Mouse (Mus musculus) heart, embryonic 15.5 days (tissue): ENCODE data around the gene Trappc1. TPM values are rescaled to one million over a fixed set of nuclear protein-coding genes. Genes with fewer than 3 reads are reported as not detected.
"Not testable (repeated sequence)": the region's sequence is repeated elsewhere in the genome, so short reads cannot be mapped to it uniquely, and the experiment has no call there.

Experiments
- ATAC-seq: fragments of 200-750 bp; cut with Nextera tagmentation; replicated peaks from 2 replicates; pipeline ENCODE4 v1.8.0; 2017; ENCODE audit warnings: low read depth, moderate TSS enrichment; ENCODE audit not compliant: insufficient number of reproducible peaks, insufficient read depth, low FRiP score
- H3K27ac ChIP-seq: fragments of 300-500 bp; sonication (generic); 2 replicates; pipeline ENCODE4 v1.5.1; 2015; ENCODE audit warnings: mild to moderate bottlenecking, inconsistent platforms
- H3K27me3 ChIP-seq: fragments of 300-500 bp; sonication (generic); 2 replicates; pipeline ENCODE4 v1.6.1; 2015; ENCODE audit warnings: inconsistent platforms
- H3K36me3 ChIP-seq: fragments of 300-500 bp; sonication (generic); 2 replicates; pipeline ENCODE4 v1.6.1; 2015; ENCODE audit warnings: mild to moderate bottlenecking, inconsistent platforms
- H3K4me1 ChIP-seq: fragments of 300-500 bp; sonication (generic); replicated peaks from 2 replicates; pipeline ENCODE4 v1.6.1; 2015; ENCODE audit warnings: inconsistent platforms
- H3K4me2 ChIP-seq: fragments of 300-500 bp; sonication (generic); 2 replicates; pipeline ENCODE4 v1.6.1; 2015; ENCODE audit warnings: inconsistent platforms, mild to moderate bottlenecking, moderate library complexity
- H3K4me3 ChIP-seq: fragments of 300-500 bp; sonication (generic); 2 replicates; pipeline ENCODE4 v1.5.1; 2015; ENCODE audit warnings: mild to moderate bottlenecking, inconsistent platforms
- H3K9ac ChIP-seq: fragments of 300-500 bp; sonication (generic); 2 replicates; pipeline ENCODE4 v1.6.1; 2015; ENCODE audit warnings: mild to moderate bottlenecking, inconsistent platforms
- H3K9me3 ChIP-seq: fragments of 300-500 bp; sonication (generic); replicated peaks from 2 replicates; pipeline ENCODE4 v1.6.1; 2016; ENCODE audit warnings: inconsistent platforms
- WGBS: fragments of 180-500 bp; shearing (Covaris S2); methylation state at CpG from one replicate; pipeline ENCODE4 v1.1.7; 2015; ENCODE audit warnings: mixed read lengths; 5-methylcytosine and 5-hydroxymethylcytosine counted together
- polyA plus RNA-seq: library from polyadenylated mRNA; unstranded; fragments of >200 nt; fragmentation: Nextera tagmentation; extraction: Ambion mirVana; gene quantifications from 2 replicates; pipeline ENCODE4 v1.2.1, GENCODE M21; 2015

Gene Trappc1
- polyA plus RNA-seq, 1 experiment from 2014 or later, result 164 TPM

DNA sequence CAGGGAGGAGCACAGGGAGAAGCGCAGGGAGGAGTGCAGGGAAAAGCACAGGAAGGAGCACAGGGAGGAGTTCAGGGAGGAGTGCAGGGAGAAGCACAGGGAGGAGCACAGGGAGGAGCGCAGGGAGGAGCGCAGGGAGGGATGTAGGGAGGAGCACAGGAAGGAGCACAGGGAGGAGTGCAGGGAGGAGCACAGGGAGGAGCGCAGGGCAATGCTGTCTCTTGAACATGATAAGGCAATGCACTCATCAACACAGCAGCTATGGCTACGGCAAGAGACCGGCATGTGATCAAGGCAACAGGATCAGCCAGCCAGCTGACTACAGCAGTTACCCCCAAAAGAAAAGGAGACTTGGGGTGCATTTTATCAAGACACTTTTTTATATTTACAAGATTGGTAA lies 7.4 kb upstream of the Trappc1 start:
- Histone ChIP-seq H3K27ac (no peak overlapping the region), H3K4me2 (no peak overlapping the region), H3K27me3 (no peaks in the 10 kb centered on the region), H3K9me3 (no peaks in the 10 kb centered on the region), H3K9ac (no peak overlapping the region), H3K36me3 (peaks cover 48% of the 10 kb centered on the region), H3K4me3 (no peak overlapping the region), H3K4me1 (no peaks in the 10 kb centered on the region)
- no peak for ATAC-seq
- 96% methylated on average over 6 of the region's 6 CpGs for WGBS

DNA sequence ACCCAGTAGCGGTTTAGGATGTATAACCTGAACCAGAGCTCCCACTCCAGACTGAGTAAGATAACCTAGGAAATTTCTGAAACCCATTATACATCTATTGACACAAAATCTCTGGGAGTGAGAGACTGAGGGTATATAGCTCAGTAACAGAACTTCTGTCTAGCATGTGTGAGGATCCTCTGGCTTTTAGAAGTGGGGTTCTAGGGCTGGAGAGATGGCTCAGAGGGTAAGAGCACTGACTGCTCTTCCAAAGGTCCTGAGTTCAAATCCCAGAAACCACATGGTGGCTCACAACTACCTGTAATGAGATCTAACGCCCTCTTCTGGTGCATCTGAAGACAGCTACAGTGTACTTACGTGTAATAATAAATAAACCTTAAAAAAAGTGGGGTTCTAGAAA lies 5.8 kb upstream of the Trappc1 start:
- H3K9ac ChIP-seq, ATAC-seq, H3K27me3 ChIP-seq, H3K4me3 ChIP-seq, H3K9me3 ChIP-seq, H3K27ac ChIP-seq, H3K4me2 ChIP-seq: not testable (repeated sequence)
- peaks cover 12% of the 10 kb centered on the region for H3K4me1 ChIP-seq
- 82% methylated on average over 3 of the region's 3 CpGs for WGBS
- H3K36me3 ChIP-seq, result peaks cover 45% of the 10 kb centered on the region

DNA sequence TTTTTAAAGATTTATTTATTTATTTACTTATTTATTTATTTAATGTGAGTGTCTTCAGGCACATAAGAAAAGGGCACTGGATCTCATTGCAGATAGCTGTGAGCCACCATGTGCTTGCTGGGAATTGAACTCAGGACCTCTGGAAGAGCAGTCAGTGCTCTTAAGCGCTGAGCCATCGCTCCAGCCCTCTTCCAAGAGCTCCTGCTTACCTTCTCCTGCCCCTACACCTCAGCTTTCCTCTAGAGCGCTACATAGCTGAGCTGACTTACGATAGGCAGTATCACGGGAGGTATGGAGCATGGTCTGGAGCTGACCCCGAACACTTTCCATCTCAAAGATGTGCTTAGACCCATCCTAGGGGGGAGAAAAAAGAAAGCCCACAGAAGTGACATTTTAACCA lies 2.2 kb upstream of the Trappc1 start:
- Histone ChIP-seq H3K36me3 (peaks cover 25% of the 10 kb centered on the region), H3K27ac (no peak overlapping the region), H3K4me2 (peak overlapping the region; percentile 72; the same call in 1 of the 2 replicates), H3K4me3 (no peak overlapping the region), H3K9ac (0 out of 2 replicates have a peak overlapping the region, but pooled peaks have one; percentile 9), H3K9me3 (no peaks in the 10 kb centered on the region), H3K4me1 (peaks cover 36% of the 10 kb centered on the region), H3K27me3 (peaks cover 2% of the 10 kb centered on the region)
- 95% methylated on average over 6 of the region's 6 CpGs for WGBS
- no peak for ATAC-seq

DNA sequence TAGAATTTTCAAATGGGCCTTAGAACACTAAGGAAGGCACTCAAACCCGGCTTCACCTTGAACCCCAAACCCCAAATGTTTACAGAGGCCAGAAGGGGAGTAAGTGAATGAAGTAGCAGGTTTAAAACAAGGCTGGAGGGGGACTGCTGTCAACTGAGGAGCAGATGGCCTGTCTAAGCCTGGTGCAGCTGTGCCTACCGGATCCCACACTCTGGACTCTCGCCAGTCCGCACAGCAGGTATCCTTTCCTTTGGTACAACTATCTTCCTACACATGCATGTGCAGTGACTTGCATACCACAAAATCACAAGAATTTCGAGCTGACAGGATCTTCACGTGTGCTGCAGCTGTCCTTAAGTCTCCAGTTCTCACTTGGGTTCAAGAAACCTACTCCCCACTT lies 1.8 kb upstream of the Trappc1 start:
- WGBS, result 73% methylated on average over 6 of the region's 6 CpGs
- Histone ChIP-seq H3K9me3 (no peaks in the 10 kb centered on the region), H3K36me3 (peaks cover 25% of the 10 kb centered on the region), H3K9ac (0 out of 2 replicates have a peak overlapping the region, but pooled peaks have one; percentile 85), H3K27ac (no peak overlapping the region), H3K27me3 (peaks cover 7% of the 10 kb centered on the region), H3K4me2 (peak overlapping the region; percentile 72), H3K4me3 (peak overlapping the region; percentile 62; the same call in 1 of the 2 replicates), H3K4me1 (peaks cover 39% of the 10 kb centered on the region)
- ATAC-seq, result no peak

DNA sequence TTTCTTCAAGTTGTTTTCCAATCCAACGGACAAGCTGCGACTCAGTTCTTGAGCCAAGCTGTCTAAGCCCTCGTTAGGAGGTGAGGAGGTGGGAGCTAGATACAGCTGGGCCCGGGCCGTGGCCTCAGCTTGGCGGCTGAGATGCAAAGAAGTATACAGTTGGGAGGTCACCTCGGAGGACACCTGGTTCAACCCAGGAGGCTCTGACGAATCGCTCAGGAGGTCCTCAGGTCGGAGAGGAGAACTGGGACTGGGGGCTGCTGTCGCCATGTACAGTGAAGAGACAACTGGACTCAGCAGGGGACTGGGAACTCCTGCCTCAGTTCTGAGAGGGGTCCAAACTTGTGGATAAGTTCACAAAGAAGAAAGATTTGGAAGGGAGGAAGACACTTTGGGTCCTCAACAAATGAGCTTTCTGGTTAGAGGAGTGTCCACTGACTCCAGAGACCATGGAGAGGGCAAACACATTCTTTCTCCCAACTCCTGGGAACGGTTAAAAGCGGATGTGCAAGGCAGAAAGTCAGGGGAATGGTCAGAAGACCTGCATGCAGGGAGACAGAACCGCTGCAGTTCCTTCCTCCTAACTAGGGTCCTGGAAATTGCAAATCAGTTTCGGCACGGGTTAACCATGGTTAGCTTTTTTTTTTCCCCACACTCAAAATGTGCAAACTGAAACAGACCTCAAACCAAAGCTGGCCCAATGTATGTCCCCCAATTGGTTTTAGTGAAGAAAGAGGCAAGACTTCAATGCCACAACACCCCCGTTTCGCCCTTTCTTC lies 898 bp upstream of the Trappc1 start:
- H3K4me3 ChIP-seq, result peak overlapping the region; percentile 62
- peak overlapping the region; percentile 72 for H3K4me2 ChIP-seq
- H3K27me3 ChIP-seq, result peaks cover 15% of the 10 kb centered on the region
- no peaks in the 10 kb centered on the region for H3K9me3 ChIP-seq
- H3K9ac ChIP-seq, result peak overlapping the region; percentile 85
- WGBS, result 20% methylated on average over 18 of the region's 18 CpGs
- no peak for ATAC-seq
- H3K27ac ChIP-seq, result peak overlapping the region; percentile 89
- H3K4me1 ChIP-seq, result peaks cover 39% of the 10 kb centered on the region
- H3K36me3 ChIP-seq, result peaks cover 20% of the 10 kb centered on the region

DNA sequence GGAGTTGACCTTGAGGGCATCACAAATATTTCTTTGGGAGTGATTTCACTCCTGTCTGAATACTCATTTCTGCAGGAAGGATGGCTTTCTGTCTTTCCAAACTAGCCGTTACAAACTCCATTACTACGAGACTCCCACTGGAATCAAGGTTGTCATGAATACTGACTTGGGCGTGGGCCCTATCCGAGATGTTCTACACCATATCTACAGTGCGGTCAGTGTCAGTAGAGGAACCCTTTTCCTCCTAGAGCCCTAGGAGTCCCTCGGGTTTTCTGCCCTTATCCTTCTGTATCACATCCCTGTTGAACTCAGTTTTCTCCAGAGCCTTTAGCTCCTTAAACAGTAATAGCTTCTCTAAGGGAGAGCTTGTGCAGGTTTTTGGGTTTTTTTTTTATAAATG lies 969 bp downstream of the Trappc1 start:
- peak overlapping the region; percentile 62 for H3K4me3 ChIP-seq
- no peaks in the 10 kb centered on the region for H3K9me3 ChIP-seq
- peak overlapping the region; percentile 72 for H3K4me2 ChIP-seq
- peaks cover 1% of the 10 kb centered on the region; the same call in 1 of the 2 replicates for H3K36me3 ChIP-seq
- H3K4me1 ChIP-seq, result peaks cover 39% of the 10 kb centered on the region
- WGBS, result 75% methylated on average over 6 of the region's 6 CpGs
- H3K27me3 ChIP-seq, result peaks cover 32% of the 10 kb centered on the region
- peak overlapping the region; percentile 64; the same call in 1 of the 2 replicates for H3K9ac ChIP-seq
- peak overlapping the region; percentile 63; the same call in 1 of the 2 replicates for H3K27ac ChIP-seq
- no peak for ATAC-seq

DNA sequence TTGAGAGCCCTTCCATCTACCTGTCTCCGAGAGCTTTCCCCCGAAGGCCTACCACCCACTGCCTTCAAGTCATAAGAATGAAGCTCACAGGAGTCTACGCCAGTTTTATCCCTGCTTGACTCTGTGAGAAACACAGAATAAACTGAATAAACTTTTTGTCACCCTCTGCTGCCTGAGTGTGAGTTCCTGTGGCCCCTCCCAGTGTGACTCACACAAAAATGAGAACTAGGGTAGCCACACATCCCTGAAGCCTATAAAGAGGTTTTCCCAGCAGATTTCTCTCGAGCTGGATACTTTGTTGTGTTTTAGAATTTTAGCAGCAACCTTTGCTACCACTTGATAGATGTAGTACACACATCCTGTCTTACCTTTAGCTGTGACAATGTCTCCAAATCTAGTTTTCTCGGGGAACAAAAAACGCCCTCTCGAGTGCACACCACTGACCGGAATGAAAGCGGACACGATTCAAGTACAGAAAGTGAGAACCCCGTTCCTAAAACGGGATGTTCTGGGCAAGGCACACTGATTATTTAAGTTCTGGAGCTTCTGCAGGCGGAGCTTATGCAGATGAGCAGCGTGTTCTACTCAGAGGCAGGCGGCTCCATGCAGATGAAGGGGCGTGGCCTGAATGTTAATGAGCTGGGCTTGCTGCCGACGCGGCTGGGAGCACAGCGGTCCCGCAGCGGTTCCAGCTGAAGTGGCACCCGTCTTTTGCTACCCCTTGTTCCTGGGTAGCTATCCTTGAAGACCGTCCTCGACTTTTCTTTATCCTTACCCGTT lies 2.0 kb downstream of the Trappc1 start, which contains the start of gene Kcnab3:
Kcnab3 (plus strand) TSS at position 631 of the 780 bp plus-strand sequence.
- ATAC-seq, result peak; percentile 67
- Histone ChIP-seq H3K27me3 (peaks cover 32% of the 10 kb centered on the region), H3K4me3 (peak within 1 kb of the TSS; percentile 57), H3K9ac (peak within 1 kb of the TSS; percentile 64), H3K36me3 (no peaks in the 10 kb centered on the region), H3K4me2 (peak within 1 kb of the TSS; percentile 96), H3K9me3 (no peaks in the 10 kb centered on the region), H3K27ac (peak within 1 kb of the TSS; percentile 42; the same call in 1 of the 2 replicates), H3K4me1 (peaks cover 39% of the 10 kb centered on the region)
- WGBS, result 10% methylated on average over 26 of the region's 26 CpGs

DNA sequence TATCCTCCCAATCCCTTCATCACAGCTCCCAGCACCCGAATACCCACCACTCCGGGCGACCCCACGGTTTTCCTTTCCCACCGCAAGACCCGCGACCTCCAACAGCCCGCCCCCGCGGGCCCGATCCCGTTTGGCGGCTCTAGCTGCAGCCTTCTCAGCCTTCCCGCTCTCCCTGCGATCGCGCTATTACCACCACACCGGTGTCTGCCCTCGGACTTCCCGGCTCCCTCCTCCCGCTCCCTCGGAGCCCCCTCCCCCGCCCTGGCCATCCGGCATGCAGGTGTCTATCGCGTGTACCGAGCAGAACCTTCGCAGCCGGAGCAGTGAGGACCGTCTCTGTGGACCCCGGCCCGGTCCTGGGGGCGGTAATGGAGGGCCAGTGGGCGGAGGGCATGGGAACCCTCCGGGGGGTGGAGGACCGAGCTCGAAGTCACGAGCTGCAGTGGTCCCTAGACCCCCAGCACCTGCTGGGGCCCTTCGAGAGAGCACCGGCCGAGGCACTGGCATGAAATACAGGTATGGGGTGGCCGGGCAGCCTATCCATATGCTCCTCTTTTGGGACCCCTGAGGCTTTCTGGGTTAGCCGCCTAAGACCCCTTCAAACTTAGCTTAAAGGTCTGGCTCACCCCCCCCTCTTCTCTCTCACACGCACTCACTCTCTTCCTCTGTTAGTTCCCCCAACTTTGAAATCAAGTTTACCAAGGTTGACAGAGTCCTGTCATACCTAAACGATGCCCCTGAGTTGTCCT lies 2.8 kb downstream of the Trappc1 start:
- peak overlapping the region; percentile 42; the same call in 1 of the 2 replicates for H3K27ac ChIP-seq
- peak overlapping the region; percentile 96 for H3K4me2 ChIP-seq
- WGBS, result 2% methylated on average over 45 of the region's 45 CpGs
- peak overlapping the region; percentile 64 for H3K9ac ChIP-seq
- ATAC-seq, result no peak
- H3K36me3 ChIP-seq, result no peaks in the 10 kb centered on the region
- H3K4me3 ChIP-seq, result peak overlapping the region; percentile 57
- H3K4me1 ChIP-seq, result peaks cover 46% of the 10 kb centered on the region
- peaks cover 32% of the 10 kb centered on the region for H3K27me3 ChIP-seq
- H3K9me3 ChIP-seq, result no peaks in the 10 kb centered on the region

DNA sequence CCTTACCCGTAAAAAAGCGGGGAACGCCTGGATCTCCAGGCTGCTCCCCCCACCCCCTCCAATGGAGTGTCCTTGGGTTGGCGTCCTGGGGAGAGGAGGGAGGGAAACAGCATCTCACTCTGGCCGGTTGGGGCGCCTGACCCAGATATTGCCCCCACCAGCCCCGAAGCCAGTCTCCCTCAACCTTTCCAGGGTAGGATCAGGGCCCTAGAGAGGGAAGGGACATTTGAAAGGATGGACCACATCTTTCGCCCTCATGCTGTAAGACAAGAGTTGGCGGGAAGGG lies 3.3 kb downstream of the Trappc1 start:
- whole genome bisulfite sequencing, result 12% methylated on average over 9 of the region's 9 CpGs
- no peaks in the 10 kb centered on the region for H3K36me3 ChIP-seq
- no peak for ATAC-seq
- H3K9ac ChIP-seq, result peak overlapping the region; percentile 64; the same call in 1 of the 2 replicates
- no peak overlapping the region for H3K27ac ChIP-seq
- H3K4me1 ChIP-seq, result peaks cover 46% of the 10 kb centered on the region
- peak overlapping the region; percentile 57 for H3K4me3 ChIP-seq
- H3K9me3 ChIP-seq, result no peaks in the 10 kb centered on the region
- peaks cover 32% of the 10 kb centered on the region for H3K27me3 ChIP-seq
- H3K4me2 ChIP-seq, result peak overlapping the region; percentile 96

DNA sequence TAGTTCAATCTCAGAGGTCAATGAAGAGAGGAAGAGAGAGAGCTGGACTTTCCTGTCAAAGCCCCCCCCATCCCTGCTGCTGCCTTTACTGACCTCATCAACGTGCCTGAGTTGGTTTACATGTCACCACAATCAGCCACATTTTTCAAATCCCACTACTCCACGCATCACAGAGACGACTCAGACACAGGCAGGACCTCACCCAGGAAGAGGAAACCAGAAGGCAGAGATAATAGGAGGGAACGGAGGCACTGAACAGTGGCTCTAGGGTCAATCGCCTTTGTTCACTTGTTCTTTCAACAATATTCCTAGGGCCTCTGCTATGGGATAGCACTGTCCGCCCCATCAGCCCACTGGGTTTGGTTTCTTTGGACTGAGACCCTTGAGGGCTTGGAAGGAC lies 3.9 kb downstream of the Trappc1 start:
- no peak for ATAC-seq
- H3K36me3 ChIP-seq, result no peaks in the 10 kb centered on the region
- H3K27me3 ChIP-seq, result peaks cover 32% of the 10 kb centered on the region
- H3K4me3 ChIP-seq, result no peak overlapping the region
- H3K4me1 ChIP-seq, result peaks cover 44% of the 10 kb centered on the region
- WGBS, result 37% methylated on average over 6 of the region's 6 CpGs
- H3K9me3 ChIP-seq, result no peaks in the 10 kb centered on the region
- H3K27ac ChIP-seq, result no peak overlapping the region
- no peak overlapping the region for H3K4me2 ChIP-seq
- no peak overlapping the region for H3K9ac ChIP-seq

DNA sequence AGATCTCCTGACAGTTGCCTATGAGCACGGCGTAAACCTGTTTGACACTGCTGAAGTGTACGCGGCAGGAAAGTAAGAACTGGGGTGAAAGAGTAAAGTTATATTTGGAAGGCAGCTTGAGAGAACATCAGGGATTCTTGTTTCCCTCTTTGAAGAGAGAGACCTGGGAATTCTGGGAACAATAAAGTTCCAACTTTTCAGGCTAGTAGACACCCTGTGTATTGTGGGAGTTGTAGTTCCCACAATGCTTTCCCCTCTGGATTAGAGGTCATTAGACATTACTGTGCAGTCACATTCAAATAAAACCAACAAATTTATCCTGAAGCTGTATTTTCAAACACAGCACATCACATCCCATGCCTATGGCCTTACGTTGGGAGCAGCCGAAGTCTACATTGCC lies 4.7 kb downstream of the Trappc1 start:
- Histone ChIP-seq H3K9me3 (no peaks in the 10 kb centered on the region), H3K9ac (no peak overlapping the region), H3K4me1 (peaks cover 39% of the 10 kb centered on the region), H3K36me3 (no peaks in the 10 kb centered on the region), H3K27me3 (peaks cover 32% of the 10 kb centered on the region), H3K27ac (no peak overlapping the region), H3K4me3 (no peak overlapping the region), H3K4me2 (no peak overlapping the region)
- 86% methylated on average over 6 of the region's 6 CpGs for WGBS
- no peak for ATAC-seq
